In the genomic region with DNA sequence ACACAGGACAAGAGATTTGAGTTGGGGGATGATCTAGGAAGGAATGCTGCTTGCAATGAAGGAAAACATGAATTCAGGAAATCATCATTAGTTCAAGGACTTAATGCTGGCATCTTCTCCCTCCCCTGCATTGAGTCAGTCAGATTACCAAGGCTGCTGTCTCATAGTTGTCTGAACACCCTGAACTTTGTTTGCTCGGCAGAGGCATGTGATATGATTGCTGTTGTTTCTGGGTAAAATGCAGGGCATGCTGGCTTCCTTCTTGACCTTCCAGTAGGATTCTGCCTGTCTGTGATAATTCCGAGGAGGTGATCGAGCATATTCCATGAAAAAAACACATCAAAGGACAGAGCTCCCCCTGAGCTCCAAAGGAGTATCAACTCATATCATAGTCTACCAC, we compare ENCODE assay signal across 12 mouse cellular contexts.
"Had no signal": no experiment of that assay in that cellular context is flagged by ENCODE, and none has a peak within 500 bp of the region (broad histone marks: within the 10 kb centered on the region; RNA-seq: fewer than 3 reads in every experiment).

No protein-coding gene starts in this region.

- H3K27ac ChIP-seq: left cerebral cortex, adult 2 months; liver, embryonic 13.5 days had no signal

- H3K36me3 ChIP-seq: liver, embryonic 13.5 days had no signal

- H3K9me3 ChIP-seq: liver, embryonic 13.5 days had no signal

- H3K4me2 ChIP-seq: liver, embryonic 13.5 days; midbrain, embryonic 11.5 days had no signal

- H3K4me1 ChIP-seq: liver, embryonic 13.5 days had no signal

- H3K27me3 ChIP-seq: liver, embryonic 13.5 days had no signal

- H3K4me3 ChIP-seq: left cerebral cortex, adult 2 months; liver, embryonic 13.5 days had no signal

- H3K9ac ChIP-seq: liver, embryonic 13.5 days had no signal

- DNase-seq: kidney, postnatal 14 days; kidney, postnatal 4 days; layer of hippocampus, postnatal 36 days; liver, embryonic 13.5 days; lung, adult 2 months; lung, postnatal 14 days; lung, postnatal 4 days; midbrain, embryonic 14.5 days; thymus, adult 18-20 months; thymus, postnatal 36 days had no signal
